Mouse (Mus musculus): Measurements from ENCODE around the gene Ptprf. TPM values are rescaled to one million over a fixed set of nuclear protein-coding genes. Genes with fewer than 3 reads are reported as not detected.

Ptprf gene
- polyA plus RNA-seq, 1 experiment from 2014 or later = 52.4 TPM

DNA sequence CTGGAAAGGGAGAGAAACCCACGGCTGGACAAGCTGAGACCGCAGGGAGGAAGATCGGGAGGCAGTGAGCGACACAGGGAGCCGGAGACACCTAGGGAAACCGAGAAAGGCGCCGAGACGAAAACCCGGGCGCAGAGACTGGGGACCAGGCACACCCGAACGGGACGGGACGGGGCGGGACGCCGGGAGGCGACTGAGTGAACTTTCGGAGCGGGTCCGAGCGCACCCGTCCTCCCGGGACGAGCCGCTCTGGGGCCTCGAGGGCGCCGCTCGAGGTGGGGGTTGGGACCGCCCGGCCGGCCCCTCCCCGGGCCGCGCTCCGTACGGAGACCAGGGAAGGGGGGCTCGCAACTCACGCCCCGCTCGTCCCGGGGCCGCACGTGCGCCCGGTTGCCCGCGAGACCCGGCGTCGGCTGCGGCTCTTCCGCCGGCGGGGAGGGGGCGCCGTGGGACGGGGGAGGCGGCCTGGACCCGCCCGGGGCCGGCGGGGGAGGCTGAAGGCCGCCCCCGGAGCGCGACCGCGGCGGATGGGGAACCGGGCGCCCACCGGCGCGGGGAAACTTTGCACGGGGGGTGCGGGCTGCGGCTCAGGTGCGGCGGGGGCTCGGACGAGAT, 682 bp downstream of the Ptprf start:
- WGBS = 0% methylated on average over 36 of the region's 84 CpGs

DNA sequence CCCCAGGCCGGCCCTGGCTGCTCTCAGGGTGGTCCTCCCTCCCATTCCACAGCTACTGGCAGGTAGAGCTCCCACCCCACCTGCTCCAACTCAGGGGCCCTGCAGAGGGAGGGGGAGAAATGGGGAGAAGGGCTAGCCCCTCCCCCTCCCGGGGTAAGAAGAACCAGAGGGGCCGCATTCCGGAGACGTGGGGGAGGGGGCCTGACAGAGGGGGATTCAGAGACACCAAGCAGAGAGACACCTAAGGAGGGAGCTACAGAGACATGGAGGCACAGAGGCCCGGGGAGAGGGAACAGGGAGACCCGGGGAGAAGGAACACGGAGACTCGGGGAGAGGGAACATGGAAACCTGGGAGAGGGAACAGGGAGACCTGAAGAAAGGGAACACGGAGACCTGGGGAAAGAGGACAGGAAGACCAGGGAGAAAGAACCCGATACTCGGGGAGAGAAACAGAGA, 1.2 kb downstream of the Ptprf start:
- under 1% methylated on average over 12 of the region's 12 CpGs for WGBS
- ATAC-seq (ENCODE audit: low read depth) = 0 out of 2 replicates have a peak, but pooled peaks have one; percentile 2

More for the DNA sequence above, 682 bp downstream of the Ptprf start:
- H3K4me3 ChIP-seq (ENCODE audit: low read depth, low read length) = peak overlapping the region; percentile 79
- H3K4me1 ChIP-seq (ENCODE audit: control insufficient read depth, insufficient read depth, low read length) = peaks cover 13% of the 10 kb centered on the region
- no peaks in the 10 kb centered on the region for H3K9me3 ChIP-seq (ENCODE audit: control insufficient read depth, low read length)
- H3K27me3 ChIP-seq (ENCODE audit: control insufficient read depth, insufficient read depth, low read length) = no peaks in the 10 kb centered on the region
- peak; percentile 52 for ATAC-seq (ENCODE audit: low read depth)
- no peaks in the 10 kb centered on the region; the same call in 1 of the 2 replicates for H3K36me3 ChIP-seq (ENCODE audit: control insufficient read depth, insufficient read depth, low read length)
- H3K9ac ChIP-seq (replicated peaks; ENCODE audit: low read depth, low read length) = peak overlapping the region; percentile 96
- peak overlapping the region; percentile 78 for H3K27ac ChIP-seq (ENCODE audit: low read depth, low read length)
- H3K4me2 ChIP-seq (ENCODE audit: low read depth, low read length) = peak overlapping the region; percentile 78

DNA sequence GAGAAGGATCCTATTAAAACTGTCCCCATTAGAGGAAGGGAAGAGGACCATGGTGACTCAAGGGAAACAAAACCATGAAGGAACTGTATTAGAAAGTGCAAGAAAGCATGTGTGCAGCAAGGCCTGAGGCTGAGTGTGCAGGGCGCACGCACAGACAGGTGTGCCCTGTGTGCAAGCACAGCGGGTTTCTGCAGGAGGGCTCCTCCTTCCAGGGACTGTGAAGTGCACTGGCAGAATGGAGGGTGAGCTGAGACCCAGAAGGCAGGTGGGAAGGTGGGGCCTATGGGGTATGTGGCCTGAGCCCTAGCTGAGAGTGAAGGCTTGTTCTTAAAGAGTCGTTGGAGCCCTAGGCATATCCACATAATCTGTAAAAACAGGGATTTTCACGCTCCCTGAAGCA, 1.9 kb downstream of the Ptprf start:
- Histone ChIP-seq H3K9ac (replicated peaks; ENCODE audit: low read depth, low read length) (peak overlapping the region; percentile 46), H3K27ac (ENCODE audit: low read depth, low read length) (no peak overlapping the region), H3K4me2 (ENCODE audit: low read depth, low read length) (peak overlapping the region; percentile 78), H3K4me3 (ENCODE audit: low read depth, low read length) (peak overlapping the region; percentile 79), H3K4me1 (ENCODE audit: control insufficient read depth, insufficient read depth, low read length) (peaks cover 13% of the 10 kb centered on the region), H3K27me3 (ENCODE audit: control insufficient read depth, insufficient read depth, low read length) (no peaks in the 10 kb centered on the region), H3K36me3 (ENCODE audit: control insufficient read depth, insufficient read depth, low read length) (no peaks in the 10 kb centered on the region; the same call in 1 of the 2 replicates), H3K9me3 (ENCODE audit: control insufficient read depth, low read length) (no peaks in the 10 kb centered on the region)
- no peak for ATAC-seq (ENCODE audit: low read depth)
- WGBS = 53% methylated on average over 5 of the region's 5 CpGs

More for the DNA sequence above, 1.2 kb downstream of the Ptprf start:
- H3K9ac ChIP-seq (replicated peaks; ENCODE audit: low read depth, low read length) = peak overlapping the region; percentile 96
- no peaks in the 10 kb centered on the region; the same call in 1 of the 2 replicates for H3K36me3 ChIP-seq (ENCODE audit: control insufficient read depth, insufficient read depth, low read length)
- H3K9me3 ChIP-seq (ENCODE audit: control insufficient read depth, low read length) = no peaks in the 10 kb centered on the region
- H3K27me3 ChIP-seq (ENCODE audit: control insufficient read depth, insufficient read depth, low read length) = no peaks in the 10 kb centered on the region
- peak overlapping the region; percentile 79 for H3K4me3 ChIP-seq (ENCODE audit: low read depth, low read length)
- H3K4me1 ChIP-seq (ENCODE audit: control insufficient read depth, insufficient read depth, low read length) = peaks cover 13% of the 10 kb centered on the region
- H3K4me2 ChIP-seq (ENCODE audit: low read depth, low read length) = peak overlapping the region; percentile 78
- peak overlapping the region; percentile 78 for H3K27ac ChIP-seq (ENCODE audit: low read depth, low read length)

DNA sequence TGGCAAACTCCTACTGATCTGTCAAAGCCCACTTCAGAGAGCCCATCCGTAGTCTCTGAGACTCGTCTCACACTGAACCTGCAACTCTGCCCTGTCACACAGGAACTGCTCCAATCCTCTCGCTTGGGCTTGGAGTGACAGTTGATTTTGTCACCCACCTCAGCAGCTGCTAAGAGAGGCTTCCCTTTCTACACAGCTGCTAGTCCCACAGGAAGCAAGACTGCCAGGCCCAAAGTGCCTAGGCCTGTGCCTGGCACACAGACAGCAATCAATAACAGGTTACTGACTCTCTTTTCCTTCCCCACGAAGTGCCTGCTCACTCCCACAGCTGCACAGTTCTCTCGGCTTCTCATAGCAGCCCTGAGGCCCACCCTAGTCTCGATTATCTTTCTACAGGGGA, 2.7 kb downstream of the Ptprf start:
- Histone ChIP-seq H3K9me3 (ENCODE audit: control insufficient read depth, low read length) (no peaks in the 10 kb centered on the region), H3K27ac (ENCODE audit: low read depth, low read length) (no peak overlapping the region), H3K36me3 (ENCODE audit: control insufficient read depth, insufficient read depth, low read length) (no peaks in the 10 kb centered on the region; the same call in 1 of the 2 replicates), H3K9ac (replicated peaks; ENCODE audit: low read depth, low read length) (no peak overlapping the region), H3K4me2 (ENCODE audit: low read depth, low read length) (peak overlapping the region; percentile 78; the same call in 1 of the 2 replicates), H3K4me1 (ENCODE audit: control insufficient read depth, insufficient read depth, low read length) (peaks cover 13% of the 10 kb centered on the region), H3K27me3 (ENCODE audit: control insufficient read depth, insufficient read depth, low read length) (no peaks in the 10 kb centered on the region), H3K4me3 (ENCODE audit: low read depth, low read length) (no peak overlapping the region)
- ATAC-seq (ENCODE audit: low read depth) = no peak
- 76% methylated on average over 6 of the region's 6 CpGs for WGBS

DNA sequence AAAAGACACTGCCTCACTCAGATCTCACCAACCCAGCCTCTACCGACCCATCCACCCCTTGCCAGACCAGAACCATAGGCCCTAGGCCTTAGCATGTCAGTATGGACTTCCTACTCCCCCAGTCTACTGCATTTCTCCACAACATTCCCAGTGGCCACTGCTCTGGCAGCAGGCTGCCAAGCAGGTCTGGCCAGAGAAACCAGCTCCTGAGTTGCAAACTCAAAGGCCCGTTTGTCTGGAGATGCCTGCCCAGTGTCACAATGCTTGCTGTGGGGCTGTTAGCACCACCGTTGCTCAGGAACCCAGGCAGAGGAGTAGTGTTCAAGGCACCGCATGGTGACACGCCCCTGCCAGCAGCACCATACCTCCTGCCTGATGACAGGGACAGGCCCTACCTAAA, 5.0 kb downstream of the Ptprf start:
- ATAC-seq (ENCODE audit: low read depth) = no peak
- H3K27ac ChIP-seq (ENCODE audit: low read depth, low read length) = no peak overlapping the region
- H3K4me1 ChIP-seq (ENCODE audit: control insufficient read depth, insufficient read depth, low read length) = peaks cover 19% of the 10 kb centered on the region
- H3K36me3 ChIP-seq (ENCODE audit: control insufficient read depth, insufficient read depth, low read length) = peaks cover 4% of the 10 kb centered on the region; the same call in 1 of the 2 replicates
- H3K9ac ChIP-seq (replicated peaks; ENCODE audit: low read depth, low read length) = no peak overlapping the region
- H3K4me3 ChIP-seq (ENCODE audit: low read depth, low read length) = no peak overlapping the region
- H3K9me3 ChIP-seq (ENCODE audit: control insufficient read depth, low read length) = no peaks in the 10 kb centered on the region
- WGBS = 90% methylated on average over 5 of the region's 5 CpGs
- H3K4me2 ChIP-seq (ENCODE audit: low read depth, low read length) = no peak overlapping the region
- no peaks in the 10 kb centered on the region for H3K27me3 ChIP-seq (ENCODE audit: control insufficient read depth, insufficient read depth, low read length)

DNA sequence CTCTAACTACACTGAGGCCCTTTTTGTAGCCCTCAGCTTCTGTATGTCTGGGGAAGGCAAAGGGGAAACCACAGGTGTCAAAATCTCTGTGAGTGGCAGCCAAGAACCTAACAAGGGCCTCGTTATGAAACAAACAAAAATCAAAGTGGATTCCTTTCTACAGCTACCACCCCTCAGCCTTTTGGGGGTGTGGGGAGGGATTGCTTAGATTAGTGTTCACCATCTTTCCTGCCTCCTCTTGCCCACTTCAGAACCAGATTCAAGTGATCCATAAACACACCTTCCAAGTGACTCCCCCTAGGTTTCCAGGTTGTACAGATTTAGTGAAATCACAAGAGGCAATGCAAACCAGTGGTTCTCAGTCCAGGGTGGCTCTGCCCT, 9.0 kb downstream of the Ptprf start:
- ATAC-seq (ENCODE audit: low read depth) = no peak
- Histone ChIP-seq H3K4me2 (ENCODE audit: low read depth, low read length) (no peak overlapping the region), H3K9me3 (ENCODE audit: control insufficient read depth, low read length) (no peaks in the 10 kb centered on the region), H3K4me3 (ENCODE audit: low read depth, low read length) (no peak overlapping the region), H3K36me3 (ENCODE audit: control insufficient read depth, insufficient read depth, low read length) (peaks cover 4% of the 10 kb centered on the region; the same call in 1 of the 2 replicates), H3K4me1 (ENCODE audit: control insufficient read depth, insufficient read depth, low read length) (peaks cover 24% of the 10 kb centered on the region), H3K27ac (ENCODE audit: low read depth, low read length) (no peak overlapping the region), H3K27me3 (ENCODE audit: control insufficient read depth, insufficient read depth, low read length) (no peaks in the 10 kb centered on the region), H3K9ac (replicated peaks; ENCODE audit: low read depth, low read length) (no peak overlapping the region)
- WGBS = 57% methylated on average over 1 of the region's 1 CpGs

DNA sequence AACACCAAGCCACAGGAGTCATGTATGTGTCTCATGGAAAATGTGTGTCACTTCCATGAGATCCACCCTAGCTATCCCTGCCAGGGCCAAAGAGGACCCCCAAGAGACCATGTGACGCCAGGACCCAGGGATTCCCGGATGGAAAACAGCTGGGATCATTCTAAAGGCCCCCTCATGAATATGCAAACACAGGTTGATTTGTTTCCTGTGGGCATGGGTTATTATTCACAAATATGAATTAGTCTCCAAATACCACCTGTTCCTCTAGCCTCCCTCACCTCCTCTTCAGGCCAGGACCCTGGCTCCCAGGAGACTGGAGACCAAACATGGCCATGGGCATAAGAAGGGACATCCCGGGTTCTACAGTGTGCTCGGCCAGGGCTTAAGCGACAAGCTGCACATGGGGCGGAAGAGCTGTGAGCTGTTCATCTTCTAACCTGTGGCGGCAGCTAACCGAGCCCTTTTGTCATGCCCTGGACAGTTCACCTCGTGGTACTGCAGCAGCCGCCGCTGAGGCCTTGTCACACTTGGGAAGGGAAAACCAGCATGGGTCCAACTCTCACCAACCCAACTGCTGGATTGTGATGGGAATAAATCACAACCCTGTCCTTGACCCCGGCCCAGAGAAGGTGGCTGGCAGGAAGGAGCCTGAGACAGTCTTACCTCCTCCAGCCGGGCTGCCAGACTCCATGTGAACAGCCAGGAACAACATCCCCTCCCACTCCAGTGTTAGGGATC, 9.6 kb downstream of the Ptprf start:
- Histone ChIP-seq H3K9ac (replicated peaks; ENCODE audit: low read depth, low read length) (no peak overlapping the region), H3K27ac (ENCODE audit: low read depth, low read length) (no peak overlapping the region), H3K27me3 (ENCODE audit: control insufficient read depth, insufficient read depth, low read length) (no peaks in the 10 kb centered on the region), H3K9me3 (ENCODE audit: control insufficient read depth, low read length) (no peaks in the 10 kb centered on the region), H3K4me1 (ENCODE audit: control insufficient read depth, insufficient read depth, low read length) (peaks cover 29% of the 10 kb centered on the region), H3K36me3 (ENCODE audit: control insufficient read depth, insufficient read depth, low read length) (peaks cover 4% of the 10 kb centered on the region; the same call in 1 of the 2 replicates), H3K4me2 (ENCODE audit: low read depth, low read length) (no peak overlapping the region), H3K4me3 (ENCODE audit: low read depth, low read length) (no peak overlapping the region)
- no peak for ATAC-seq (ENCODE audit: low read depth)
- whole genome bisulfite sequencing = 41% methylated on average over 13 of the region's 13 CpGs

DNA sequence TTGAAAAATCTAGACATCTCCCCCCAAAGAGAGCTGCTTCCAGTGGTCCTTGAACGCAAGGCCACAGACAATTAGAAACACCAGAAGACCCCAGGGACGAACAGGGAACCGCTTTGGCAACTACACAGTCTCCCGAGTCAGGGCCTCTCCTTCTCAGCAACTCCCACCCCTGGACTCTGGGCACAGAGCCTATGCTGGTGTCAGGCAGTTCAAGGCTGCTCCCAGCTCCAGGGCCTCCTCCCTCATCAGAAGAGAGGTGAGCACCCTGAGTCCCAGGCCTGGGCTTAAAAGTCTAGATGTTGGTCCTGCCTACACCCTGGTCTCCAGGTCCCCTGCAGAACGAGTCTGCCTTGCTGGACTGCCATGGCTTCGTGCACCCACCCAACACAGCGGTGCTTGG, 10.7 kb downstream of the Ptprf start:
- 79% methylated on average over 7 of the region's 7 CpGs for WGBS
- no peak overlapping the region for H3K4me3 ChIP-seq (ENCODE audit: low read depth, low read length)
- H3K27ac ChIP-seq (ENCODE audit: low read depth, low read length) = no peak overlapping the region
- no peak overlapping the region for H3K9ac ChIP-seq (replicated peaks; ENCODE audit: low read depth, low read length)
- H3K4me2 ChIP-seq (ENCODE audit: low read depth, low read length) = no peak overlapping the region
- H3K4me1 ChIP-seq (ENCODE audit: control insufficient read depth, insufficient read depth, low read length) = peaks cover 41% of the 10 kb centered on the region
- ATAC-seq (ENCODE audit: low read depth) = no peak
- H3K36me3 ChIP-seq (ENCODE audit: control insufficient read depth, insufficient read depth, low read length) = 0 out of 2 replicates have a peak, but pooled peaks cover 4% of the 10 kb centered on the region
- no peaks in the 10 kb centered on the region for H3K27me3 ChIP-seq (ENCODE audit: control insufficient read depth, insufficient read depth, low read length)
- no peaks in the 10 kb centered on the region for H3K9me3 ChIP-seq (ENCODE audit: control insufficient read depth, low read length)
